Mouse (Mus musculus): ENCODE measurements around the gene Tango6. TPM values are rescaled to one million over a fixed set of nuclear protein-coding genes. Genes with fewer than 3 reads are reported as not detected.

Tango6 gene
- 8.0 and 13.5 TPM in 2 replicates for total RNA-seq (2014; rRNA removed; ENCODE audit: low replicate concordance)
- 4.0 and 4.3 TPM in 2 replicates for polyA plus RNA-seq (2015; fragmentation: Nextera tagmentation; extraction: Ambion mirVana)

- Histone ChIP-seq H3K36me3 (replicated peaks; ENCODE audit: control insufficient read depth, insufficient read depth, low read length) (no peaks in the 10 kb centered on the region), H3K9me3 (replicated peaks; ENCODE audit: control insufficient read depth, low read length) (no peaks in the 10 kb centered on the region), H3K4me2 (ENCODE audit: low read depth, low read length) (peak within 1 kb of the TSS; percentile 69), H3K9ac (replicated peaks; ENCODE audit: low read depth, low read length) (peak within 1 kb of the TSS; percentile 62), H3K27me3 (ENCODE audit: control insufficient read depth, insufficient read depth, low read length) (no peaks in the 10 kb centered on the region), H3K27ac (ENCODE audit: low read depth) (peak within 1 kb of the TSS; percentile 87), H3K4me3 (ENCODE audit: low read depth, low read length) (peak within 1 kb of the TSS; percentile 62), H3K4me1 (ENCODE audit: control insufficient read depth, insufficient read depth) (no peaks in the 10 kb centered on the region)
- peak; percentile 84 for DNase-seq (ENCODE audit: low spot score)
- ATAC-seq (ENCODE audit: insufficient read depth, low read depth), result peak; percentile 97
- WGBS, result under 1% methylated on average over 50 of the region's 50 CpGs
- peak; percentile 69 for TF ChIP-seq CTCF (IDR thresholded peaks at IDR 0.05; ENCODE audit: low read depth)
- no peak for TF ChIP-seq EP300 (IDR thresholded peaks at IDR 0.05; ENCODE audit: low read depth)
Observed at GRCm38 (mm10) chr8:106682971-106683668, at the start of gene Tango6. Gene Tango6, plus strand, starts transcription at chr8:106683068.

- Histone ChIP-seq H3K4me3 (ENCODE audit: low read depth, low read length) (no peak overlapping the region), H3K9ac (replicated peaks; ENCODE audit: low read depth, low read length) (no peak overlapping the region), H3K9me3 (replicated peaks; ENCODE audit: control insufficient read depth, low read length) (no peaks in the 10 kb centered on the region), H3K4me1 (ENCODE audit: control insufficient read depth, insufficient read depth) (no peaks in the 10 kb centered on the region), H3K4me2 (ENCODE audit: low read depth, low read length) (no peak overlapping the region), H3K27ac (ENCODE audit: low read depth) (no peak overlapping the region), H3K27me3 (ENCODE audit: control insufficient read depth, insufficient read depth, low read length) (no peaks in the 10 kb centered on the region), H3K36me3 (replicated peaks; ENCODE audit: control insufficient read depth, insufficient read depth, low read length) (no peaks in the 10 kb centered on the region)
- ATAC-seq (ENCODE audit: insufficient read depth, low read depth) (no peak), DNase-seq (ENCODE audit: low spot score) (no peak)
- WGBS, result 66% methylated on average over 17 of the region's 17 CpGs
- no peak for TF ChIP-seq CTCF (IDR thresholded peaks at IDR 0.05; ENCODE audit: low read depth)
- no peak for TF ChIP-seq EP300 (IDR thresholded peaks at IDR 0.05; ENCODE audit: low read depth)
Observed at GRCm38 (mm10) chr8:106633361-106634158, 49.3 kb upstream of the Tango6 start.

DNA sequence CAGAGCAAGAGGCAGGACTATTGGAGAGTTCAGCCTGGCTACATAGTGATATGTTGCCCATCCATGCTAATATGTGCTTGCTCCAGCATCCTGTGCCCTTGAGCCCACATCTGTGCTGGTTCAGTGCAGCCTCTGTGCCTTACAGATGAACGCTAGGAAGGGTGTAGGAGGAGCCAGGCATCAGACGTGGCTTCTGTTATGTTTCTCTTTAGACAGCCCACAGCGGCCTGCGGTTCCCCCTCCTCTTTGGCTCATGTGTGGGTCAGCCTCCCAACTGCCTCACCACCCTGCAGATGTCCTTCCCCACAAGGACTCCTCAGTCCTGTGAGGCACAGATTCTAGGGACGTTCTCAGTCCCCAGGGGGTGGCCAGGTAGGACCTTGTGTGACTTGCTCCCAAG, 47.6 kb upstream of the Tango6 start:
- Histone ChIP-seq H3K27ac (ENCODE audit: low read depth) (no peak overlapping the region), H3K4me3 (ENCODE audit: low read depth, low read length) (no peak overlapping the region), H3K4me2 (ENCODE audit: low read depth, low read length) (no peak overlapping the region), H3K27me3 (ENCODE audit: control insufficient read depth, insufficient read depth, low read length) (no peaks in the 10 kb centered on the region), H3K4me1 (ENCODE audit: control insufficient read depth, insufficient read depth) (no peaks in the 10 kb centered on the region), H3K9me3 (replicated peaks; ENCODE audit: control insufficient read depth, low read length) (no peaks in the 10 kb centered on the region), H3K9ac (replicated peaks; ENCODE audit: low read depth, low read length) (no peak overlapping the region), H3K36me3 (replicated peaks; ENCODE audit: control insufficient read depth, insufficient read depth, low read length) (no peaks in the 10 kb centered on the region)
- WGBS, result 20% methylated on average over 5 of the region's 5 CpGs
- no peak for TF ChIP-seq EP300 (IDR thresholded peaks at IDR 0.05; ENCODE audit: low read depth)
- no peak for TF ChIP-seq CTCF (IDR thresholded peaks at IDR 0.05; ENCODE audit: low read depth)
- DNase-seq (ENCODE audit: low spot score) (no peak), ATAC-seq (ENCODE audit: insufficient read depth, low read depth) (no peak)

DNA sequence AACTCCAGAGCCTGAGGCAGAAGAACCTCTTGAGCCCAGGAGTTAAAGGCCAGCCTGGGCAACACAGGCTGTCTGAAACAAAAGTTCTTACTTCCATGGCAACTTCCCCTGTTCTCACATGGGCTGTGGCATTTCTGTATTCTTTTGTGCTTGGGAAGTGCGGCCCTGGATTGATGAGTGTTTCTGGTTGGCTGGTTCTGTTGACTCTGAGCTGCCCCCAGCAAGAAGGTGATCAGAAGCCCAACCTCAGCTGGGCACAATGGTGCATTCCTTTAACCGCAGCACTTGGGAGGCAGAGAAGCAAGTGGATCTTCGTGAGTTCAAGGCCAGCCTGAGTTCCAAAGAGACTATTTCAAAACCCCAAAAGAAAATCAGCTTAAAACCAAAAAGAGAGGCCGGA, 45.4 kb upstream of the Tango6 start:
- Histone ChIP-seq H3K9me3 (replicated peaks; ENCODE audit: control insufficient read depth, low read length) (no peaks in the 10 kb centered on the region), H3K36me3 (replicated peaks; ENCODE audit: control insufficient read depth, insufficient read depth, low read length) (no peaks in the 10 kb centered on the region), H3K27ac (ENCODE audit: low read depth) (no peak overlapping the region), H3K4me3 (ENCODE audit: low read depth, low read length) (no peak overlapping the region), H3K27me3 (ENCODE audit: control insufficient read depth, insufficient read depth, low read length) (no peaks in the 10 kb centered on the region), H3K4me1 (ENCODE audit: control insufficient read depth, insufficient read depth) (no peaks in the 10 kb centered on the region), H3K9ac (replicated peaks; ENCODE audit: low read depth, low read length) (no peak overlapping the region), H3K4me2 (ENCODE audit: low read depth, low read length) (no peak overlapping the region)
- DNase-seq (ENCODE audit: low spot score) (no peak), ATAC-seq (ENCODE audit: insufficient read depth, low read depth) (no peak)
- WGBS, result 88% methylated on average over 4 of the region's 4 CpGs
- no peak for TF ChIP-seq EP300 (IDR thresholded peaks at IDR 0.05; ENCODE audit: low read depth)
- no peak for TF ChIP-seq CTCF (IDR thresholded peaks at IDR 0.05; ENCODE audit: low read depth)

GRCm38 (mm10) chr8:106638768-106639295, 44.0 kb upstream of the Tango6 start:
- no peaks in the 10 kb centered on the region for H3K9me3 ChIP-seq (replicated peaks; ENCODE audit: control insufficient read depth, low read length)
- no peak overlapping the region for H3K4me3 ChIP-seq (ENCODE audit: low read depth, low read length)
- no peak for DNase-seq (ENCODE audit: low spot score)
- H3K27ac ChIP-seq (ENCODE audit: low read depth), result no peak overlapping the region
- no peak overlapping the region for H3K9ac ChIP-seq (replicated peaks; ENCODE audit: low read depth, low read length)
- H3K36me3 ChIP-seq (replicated peaks; ENCODE audit: control insufficient read depth, insufficient read depth, low read length), result no peaks in the 10 kb centered on the region
- no peak for ATAC-seq (ENCODE audit: insufficient read depth, low read depth)
- TF ChIP-seq EP300 (IDR thresholded peaks at IDR 0.05; ENCODE audit: low read depth), result no peak
- TF ChIP-seq CTCF (IDR thresholded peaks at IDR 0.05; ENCODE audit: low read depth), result no peak
- no peaks in the 10 kb centered on the region for H3K27me3 ChIP-seq (ENCODE audit: control insufficient read depth, insufficient read depth, low read length)
- 86% methylated on average over 7 of the region's 7 CpGs for WGBS
- no peak overlapping the region for H3K4me2 ChIP-seq (ENCODE audit: low read depth, low read length)
- no peaks in the 10 kb centered on the region for H3K4me1 ChIP-seq (ENCODE audit: control insufficient read depth, insufficient read depth)
